Mouse (Mus musculus) embryonic fibroblast, embryonic 13.5 days (primary cell): ENCODE data around the gene Bbx.

Experiments used
- CTCF ChIP-seq: IDR thresholded peaks from 2 replicates; pipeline ENCODE4 v1.5.1; 2011; ENCODE audit warnings: mild to moderate bottlenecking, control low read depth, low read length, moderate library complexity, borderline replicate concordance; ENCODE audit not compliant: insufficient read depth
- POLR2A ChIP-seq: IDR thresholded peaks from 2 replicates; pipeline ENCODE4 v1.6.1; 2011; ENCODE audit warnings: low read depth, mild to moderate bottlenecking, control low read depth, low read length, moderate library complexity

GRCm38 (mm10) chr16:50372543-50372942 lies 59.6 kb downstream of the Bbx start:
- TF ChIP-seq POLR2A (no peak), CTCF (no peak)
